Mouse (Mus musculus) heart, embryonic 11.5 days (tissue): Measurements from ENCODE around the gene Hmgb1. TPM values are rescaled to one million over a fixed set of nuclear protein-coding genes. Genes with fewer than 3 reads are reported as not detected.

ENCODE experiments used
- ATAC-seq: fragments of 200-750 bp; cut with Nextera tagmentation; replicated peaks from 2 replicates; pipeline ENCODE4 v1.8.0; 2017; ENCODE audit warnings: moderate library complexity; ENCODE audit not compliant: insufficient number of reproducible peaks, low FRiP score, low TSS enrichment
- H3K27ac ChIP-seq: fragments of 300-500 bp; sonication (generic); 2 replicates; pipeline ENCODE4 v1.5.1; 2014; ENCODE audit warnings: mild to moderate bottlenecking, low read depth, low read length
- H3K27me3 ChIP-seq: fragments of 300-500 bp; sonication (generic); 2 replicates; pipeline ENCODE4 v1.6.1; 2014; ENCODE audit warnings: mild to moderate bottlenecking, low read length, mixed read lengths; ENCODE audit not compliant: control insufficient read depth, insufficient read depth
- H3K36me3 ChIP-seq: fragments of 300-500 bp; sonication (generic); 2 replicates; pipeline ENCODE4 v1.6.1; 2014; ENCODE audit warnings: mild to moderate bottlenecking, low read length, moderate library complexity, mixed read lengths; ENCODE audit not compliant: control insufficient read depth, insufficient read depth
- H3K4me1 ChIP-seq: fragments of 300-500 bp; sonication (generic); 2 replicates; pipeline ENCODE4 v1.6.1; 2014; ENCODE audit warnings: low read length; ENCODE audit not compliant: control insufficient read depth, insufficient read depth
- H3K4me2 ChIP-seq: fragments of 300-500 bp; sonication (generic); 2 replicates; pipeline ENCODE4 v1.6.1; 2014; ENCODE audit warnings: mild to moderate bottlenecking, moderate library complexity
- H3K4me3 ChIP-seq: fragments of 300-500 bp; sonication (generic); 2 replicates; pipeline ENCODE4 v1.5.1; 2014; ENCODE audit warnings: low read depth, low read length
- H3K9ac ChIP-seq: fragments of 300-500 bp; sonication (generic); 2 replicates; pipeline ENCODE4 v1.6.1; 2014; ENCODE audit warnings: mild to moderate bottlenecking, low read depth, low read length, moderate library complexity
- H3K9me3 ChIP-seq: fragments of 300-500 bp; sonication (generic); replicated peaks from 2 replicates; pipeline ENCODE4 v1.6.1; 2016; ENCODE audit warnings: low read length; ENCODE audit not compliant: control insufficient read depth
- WGBS: fragments of 180-500 bp; shearing (Covaris S2); extraction: QIAGEN DNeasy Blood & Tissue Kit; methylation state at CpG from one replicate; pipeline ENCODE4 v1.1.7; 2014; ENCODE audit not compliant: insufficient replicate concordance; 5-methylcytosine and 5-hydroxymethylcytosine counted together
- polyA plus RNA-seq: library from polyadenylated mRNA; unstranded; fragments of >200 nt; fragmentation: Nextera tagmentation; extraction: Ambion mirVana; gene quantifications from 2 replicates; pipeline ENCODE4 v1.2.1, GENCODE M21; 2014

The Hmgb1 gene
- polyA plus RNA-seq, 1 experiment from 2014 or later, result 1,031 TPM

DNA sequence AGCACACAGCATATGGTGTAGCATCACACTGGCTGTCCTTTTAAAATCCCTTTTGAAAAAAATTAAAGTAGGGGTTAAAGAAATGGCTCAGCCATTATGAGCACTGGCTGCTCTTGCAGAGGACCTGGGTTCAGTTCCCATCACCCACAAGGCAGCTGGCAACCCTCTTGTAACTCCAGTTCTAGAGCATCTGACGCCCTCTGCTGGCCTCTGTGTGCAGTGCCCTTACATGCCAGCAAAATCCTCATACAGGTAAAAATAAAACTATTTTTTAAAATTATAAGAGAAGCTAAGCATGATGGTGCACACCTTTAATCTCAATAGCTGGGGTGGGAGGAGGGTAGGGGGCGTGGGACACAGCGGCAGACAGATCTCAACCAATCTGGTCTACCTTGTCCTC is 147.4 kb downstream of the Hmgb1 start:
- H3K9ac ChIP-seq, result no peak overlapping the region
- H3K9me3 ChIP-seq, result peaks cover 11% of the 10 kb centered on the region
- 90% methylated on average over 3 of the region's 3 CpGs for WGBS
- no peaks in the 10 kb centered on the region for H3K36me3 ChIP-seq
- ATAC-seq, result no peak
- H3K4me1 ChIP-seq, result no peaks in the 10 kb centered on the region; the same call in 1 of the 2 replicates
- H3K4me3 ChIP-seq, result no peak overlapping the region
- H3K27ac ChIP-seq, result no peak overlapping the region
- H3K4me2 ChIP-seq, result no peak overlapping the region
- no peaks in the 10 kb centered on the region for H3K27me3 ChIP-seq

DNA sequence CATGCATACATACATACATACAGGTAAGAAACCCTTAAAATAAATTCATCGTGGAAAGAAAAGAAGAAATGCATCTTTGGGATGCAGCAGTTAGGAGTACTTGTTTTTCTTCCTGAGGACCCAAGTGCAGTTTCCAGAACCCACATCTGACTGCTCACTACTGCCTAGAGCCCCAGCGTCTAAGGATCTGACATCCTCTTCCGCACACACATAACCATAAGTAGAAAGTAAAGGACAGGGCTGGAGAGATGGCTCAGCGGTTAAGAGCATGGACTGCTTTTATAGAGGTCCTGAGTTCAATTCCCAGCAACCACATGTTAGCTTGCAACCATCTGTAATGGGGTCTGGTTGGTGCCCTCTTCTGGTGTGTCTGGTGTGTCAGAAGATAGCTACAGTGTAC is 151.9 kb downstream of the Hmgb1 start:
- ATAC-seq, result no peak
- Histone ChIP-seq H3K4me2 (no peak overlapping the region), H3K36me3 (no peaks in the 10 kb centered on the region), H3K9ac (no peak overlapping the region), H3K9me3 (peaks cover 6% of the 10 kb centered on the region; the same call in 1 of the 2 replicates), H3K4me1 (peaks cover 13% of the 10 kb centered on the region), H3K4me3 (no peak overlapping the region), H3K27ac (no peak overlapping the region), H3K27me3 (no peaks in the 10 kb centered on the region)
- WGBS, result 84% methylated on average over 4 of the region's 4 CpGs

DNA sequence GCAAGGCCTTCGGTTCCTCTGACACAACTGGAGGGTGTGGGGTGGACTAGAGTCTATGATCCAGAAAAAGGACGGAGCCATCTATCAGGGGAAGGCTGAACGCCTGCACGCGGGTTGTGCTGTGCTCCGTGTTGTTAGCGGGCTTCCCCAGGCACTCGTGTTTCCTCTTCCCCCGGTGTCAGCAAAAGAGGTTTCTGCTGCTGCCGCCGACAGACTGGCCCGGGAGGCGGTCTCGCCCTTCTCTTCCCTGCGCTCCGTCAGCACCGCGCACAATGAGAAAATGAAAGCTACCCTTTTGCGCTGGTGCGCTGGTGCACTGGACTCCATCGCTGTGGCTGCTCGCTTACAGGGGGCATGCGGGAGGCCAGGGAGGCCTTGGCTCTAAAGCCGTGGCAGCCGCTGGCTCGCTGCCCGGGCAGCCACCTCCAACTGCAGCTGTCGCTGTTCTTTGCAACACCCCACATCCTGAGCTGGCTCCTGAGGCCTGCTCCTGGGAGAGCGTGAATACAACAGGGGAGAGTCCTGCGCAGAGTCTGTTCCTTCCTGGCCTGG is 153.0 kb downstream of the Hmgb1 start:
- Histone ChIP-seq H3K4me1 (peaks cover 13% of the 10 kb centered on the region), H3K27me3 (no peaks in the 10 kb centered on the region), H3K9me3 (no peaks in the 10 kb centered on the region), H3K9ac (peak overlapping the region; percentile 81), H3K4me2 (peak overlapping the region; percentile 71), H3K4me3 (peak overlapping the region; percentile 47), H3K27ac (peak overlapping the region; percentile 92), H3K36me3 (no peaks in the 10 kb centered on the region)
- peak; percentile 57; the same call in 1 of the 2 replicates for ATAC-seq
- WGBS, result 3% methylated on average over 29 of the region's 30 CpGs

DNA sequence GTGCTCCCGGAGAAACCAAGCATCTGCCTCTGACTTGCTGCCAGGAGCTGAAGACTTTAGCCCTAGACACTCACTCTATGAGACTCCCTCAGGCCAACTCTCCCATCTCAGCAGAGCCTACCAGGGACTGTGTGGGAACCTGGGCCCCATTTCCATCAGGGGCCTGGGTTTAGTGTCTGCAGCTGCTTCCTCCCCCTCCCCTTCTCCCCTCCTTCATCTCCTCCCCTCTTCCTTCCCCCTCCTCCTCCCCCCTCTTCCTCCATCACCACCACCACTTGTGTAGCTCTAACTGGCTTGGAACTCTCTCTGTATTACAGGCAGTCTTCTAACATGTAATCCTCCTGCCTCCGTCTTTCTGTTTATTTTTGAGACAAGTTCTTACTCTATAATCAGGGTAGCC is 154.2 kb downstream of the Hmgb1 start:
- Histone ChIP-seq H3K27me3 (no peaks in the 10 kb centered on the region), H3K27ac (no peak overlapping the region), H3K4me1 (peaks cover 13% of the 10 kb centered on the region), H3K36me3 (no peaks in the 10 kb centered on the region), H3K4me2 (no peak overlapping the region), H3K9ac (no peak overlapping the region), H3K4me3 (no peak overlapping the region), H3K9me3 (no peaks in the 10 kb centered on the region)
- WGBS, result 59% methylated on average over 2 of the region's 2 CpGs
- no peak for ATAC-seq

DNA sequence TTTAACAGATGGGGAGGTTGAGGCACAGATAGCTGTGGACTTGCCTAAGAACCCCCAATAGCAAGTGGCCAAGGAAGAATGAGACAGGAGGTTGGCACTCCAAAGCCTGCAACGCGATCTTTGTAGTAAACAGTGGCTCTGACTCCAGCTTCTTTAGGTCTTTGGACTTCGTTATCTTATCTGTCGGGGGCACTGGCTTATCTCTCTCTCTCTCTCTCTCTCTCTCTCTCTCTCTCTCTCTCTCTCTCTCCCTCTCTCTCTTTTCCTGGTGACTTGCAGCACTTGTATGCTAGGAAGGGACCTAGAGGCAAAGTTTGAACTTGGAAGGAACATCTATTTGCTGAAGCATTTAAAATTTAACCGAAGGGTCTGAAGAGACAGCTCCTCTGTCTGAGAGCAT is 155.9 kb downstream of the Hmgb1 start:
- WGBS, result 17% methylated on average over 5 of the region's 5 CpGs
- Histone ChIP-seq H3K4me1 (peaks cover 13% of the 10 kb centered on the region), H3K4me3 (no peak overlapping the region), H3K36me3 (no peaks in the 10 kb centered on the region), H3K27ac (no peak overlapping the region), H3K27me3 (no peaks in the 10 kb centered on the region), H3K4me2 (no peak overlapping the region), H3K9ac (no peak overlapping the region), H3K9me3 (no peaks in the 10 kb centered on the region)
- ATAC-seq, result no peak

DNA sequence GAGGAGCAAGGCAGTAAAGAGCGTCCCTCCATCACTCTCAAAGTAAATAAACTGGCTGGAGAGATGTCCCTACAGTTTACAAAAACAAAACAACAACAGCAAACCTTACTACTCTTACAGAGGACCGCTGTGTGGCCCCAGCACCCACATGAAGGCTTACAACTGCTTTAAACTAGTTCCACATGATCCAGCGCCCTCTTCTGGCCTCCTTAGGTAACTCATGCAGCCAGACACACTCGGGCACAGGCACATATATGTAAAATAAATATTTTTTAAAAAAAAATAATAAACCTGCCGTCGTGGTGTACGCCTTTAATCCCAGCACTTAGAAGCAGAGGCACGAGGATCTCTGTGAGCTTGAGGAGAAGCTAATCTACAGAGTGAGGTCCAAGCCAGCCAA is 156.9 kb downstream of the Hmgb1 start:
- no peak overlapping the region for H3K27ac ChIP-seq
- H3K9ac ChIP-seq, result no peak overlapping the region
- H3K36me3 ChIP-seq, result no peaks in the 10 kb centered on the region
- whole genome bisulfite sequencing, result 73% methylated on average over 8 of the region's 8 CpGs
- no peak overlapping the region for H3K4me3 ChIP-seq
- no peaks in the 10 kb centered on the region; the same call in 1 of the 2 replicates for H3K27me3 ChIP-seq
- ATAC-seq, result no peak
- no peak overlapping the region for H3K4me2 ChIP-seq
- no peaks in the 10 kb centered on the region for H3K9me3 ChIP-seq
- peaks cover 13% of the 10 kb centered on the region for H3K4me1 ChIP-seq

DNA sequence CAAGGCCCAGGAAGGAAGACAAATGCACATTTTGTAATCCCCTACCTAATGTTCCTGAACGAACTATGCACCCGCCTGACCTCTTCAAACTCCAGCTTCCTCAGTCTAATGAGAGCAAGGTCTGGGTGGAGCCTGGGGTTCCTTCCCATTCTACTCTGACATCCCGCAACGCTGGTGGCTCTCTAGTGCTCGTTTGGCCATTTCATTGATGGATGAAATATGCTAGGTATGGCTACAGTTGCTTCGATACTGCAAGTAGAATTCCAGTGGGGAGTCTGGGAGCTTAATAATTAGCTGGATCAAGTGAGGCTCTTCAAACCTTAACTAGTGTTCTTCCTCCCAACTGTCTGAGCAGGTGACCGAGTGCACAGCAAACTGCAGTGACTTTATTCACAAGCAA is 163.2 kb downstream of the Hmgb1 start:
- Histone ChIP-seq H3K9ac (no peak overlapping the region), H3K27me3 (no peaks in the 10 kb centered on the region; the same call in 1 of the 2 replicates), H3K4me2 (peak overlapping the region; percentile 49; the same call in 1 of the 2 replicates), H3K36me3 (no peaks in the 10 kb centered on the region), H3K4me1 (peaks cover 3% of the 10 kb centered on the region; the same call in 1 of the 2 replicates), H3K27ac (no peak overlapping the region), H3K9me3 (no peaks in the 10 kb centered on the region), H3K4me3 (no peak overlapping the region)
- no peak for ATAC-seq
- WGBS, result 52% methylated on average over 7 of the region's 7 CpGs

DNA sequence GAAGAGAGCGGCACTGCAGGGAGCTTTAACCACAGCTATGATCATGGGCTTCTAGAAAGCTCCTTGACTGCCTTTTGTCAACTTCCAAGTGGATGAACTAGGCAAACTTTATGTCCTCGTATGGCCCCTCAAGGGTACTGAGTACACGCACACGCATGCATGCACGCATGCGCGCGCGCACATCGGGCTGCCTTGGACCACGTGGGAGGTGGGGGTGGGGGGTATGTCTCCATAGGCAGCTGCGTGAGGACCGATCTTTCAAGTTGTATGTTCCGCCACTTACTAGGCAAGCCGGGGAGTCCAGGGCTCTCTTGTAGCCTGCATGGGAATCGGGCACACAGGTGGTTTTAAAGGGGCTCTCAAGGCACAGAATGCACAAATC is 163.6 kb downstream of the Hmgb1 start:
- no peak for ATAC-seq
- Histone ChIP-seq H3K4me1 (peaks cover 3% of the 10 kb centered on the region; the same call in 1 of the 2 replicates), H3K4me2 (peak overlapping the region; percentile 49), H3K27me3 (no peaks in the 10 kb centered on the region; the same call in 1 of the 2 replicates), H3K27ac (no peak overlapping the region), H3K9me3 (no peaks in the 10 kb centered on the region), H3K9ac (peak overlapping the region; percentile 43; the same call in 1 of the 2 replicates), H3K4me3 (no peak overlapping the region), H3K36me3 (no peaks in the 10 kb centered on the region)
- 56% methylated on average over 16 of the region's 16 CpGs for WGBS

DNA sequence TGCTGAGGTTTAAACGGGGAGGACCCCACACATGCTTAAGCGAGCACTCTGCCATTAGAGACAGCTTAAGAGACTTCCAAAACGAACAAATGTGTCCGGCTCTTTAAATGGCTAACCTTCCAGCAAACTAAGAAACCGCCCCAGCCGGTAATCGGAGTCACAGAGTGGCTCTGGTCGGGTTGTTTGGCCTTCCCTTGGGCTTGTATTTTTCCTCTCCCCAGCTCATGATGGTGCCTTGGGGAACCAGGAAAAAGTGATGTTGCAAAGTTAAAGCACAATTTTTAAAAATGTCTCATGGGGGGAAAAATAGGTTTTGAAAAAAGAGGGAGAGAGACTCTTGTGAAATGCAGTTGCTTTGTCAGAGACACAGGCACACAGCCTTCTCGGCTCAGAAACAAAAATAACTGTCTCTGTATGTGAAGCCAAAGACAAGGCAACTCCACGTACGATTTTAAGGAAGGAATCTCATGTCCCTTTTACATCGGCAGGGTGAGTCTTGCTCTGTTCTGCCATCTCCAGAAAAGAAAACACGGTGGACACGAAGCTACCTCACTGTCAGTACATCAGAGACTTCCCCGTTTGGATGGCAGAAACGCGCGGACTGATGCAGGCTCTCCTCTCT is 164.1 kb downstream of the Hmgb1 start:
- Histone ChIP-seq H3K9ac (peak overlapping the region; percentile 43; the same call in 1 of the 2 replicates), H3K9me3 (no peaks in the 10 kb centered on the region), H3K4me3 (no peak overlapping the region), H3K4me2 (peak overlapping the region; percentile 49), H3K4me1 (peaks cover 3% of the 10 kb centered on the region; the same call in 1 of the 2 replicates), H3K27ac (no peak overlapping the region), H3K36me3 (no peaks in the 10 kb centered on the region), H3K27me3 (no peaks in the 10 kb centered on the region; the same call in 1 of the 2 replicates)
- no peak for ATAC-seq
- 36% methylated on average over 18 of the region's 18 CpGs for WGBS
